Mouse (Mus musculus): ENCODE results near the gene Nup98. TPM values are rescaled to one million over a fixed set of nuclear protein-coding genes. Genes with fewer than 3 reads are reported as not detected.
A peak's percentile ranks its signal among the peaks of the same experiment; 100 is the strongest.

The Nup98 gene
- total and polyA plus RNA-seq, 3 experiments: 25.9 to 195 (median 45.2) TPM

- Histone ChIP-seq H3K9me3 (replicated peaks; ENCODE audit: insufficient read depth, low read length) (no peaks in the 10 kb centered on the region), H3K4me3 (ENCODE audit: control insufficient read depth in 1 of 2, insufficient read depth in 1 of 2, low read depth in 2 of 2, low read length in 2 of 2) (no peak overlapping the region), H3K27me3 (ENCODE audit: control insufficient read depth in 1 of 2, insufficient read depth in 2 of 2, low read length in 2 of 2) (no peaks in the 10 kb centered on the region; a peak in 3 of 4 replicates), H3K36me3 (ENCODE audit: control insufficient read depth in 1 of 2, insufficient read depth in 2 of 2, low read length in 2 of 2) (peaks cover 0 to 3% of the 10 kb centered on the region in 2 experiments; a peak in 1 of 4 replicates), H3K4me1 (ENCODE audit: control insufficient read depth in 1 of 2, insufficient read depth in 2 of 2, low read length in 2 of 2) (peaks cover 6 to 9% of the 10 kb centered on the region in 2 experiments), H3K9ac (ENCODE audit: control insufficient read depth, low read depth, low read length, poor library complexity, severe bottlenecking) (no peak overlapping the region), H3K79me2 (ENCODE audit: control insufficient read depth, insufficient read depth, low read length, poor library complexity) (no peaks in the 10 kb centered on the region), H3K27ac (ENCODE audit: control insufficient read depth, low read depth, low read length) (no peak overlapping the region)
- TF ChIP-seq ZC3H11A (IDR thresholded peaks at IDR 0.05; ENCODE audit: low read depth, low read length) (no peak), USF1 (IDR thresholded peaks at IDR 0.05; ENCODE audit: low read depth, low read length) (no peak), MAX (IDR thresholded peaks at IDR 0.05; ENCODE audit: low read length) (no peak), ZKSCAN1 (IDR thresholded peaks at IDR 0.05; ENCODE audit: low read depth, low read length) (no peak), MXI1 (IDR thresholded peaks at IDR 0.05; ENCODE audit: low read depth, low read length) (no peak), ZNF384 (IDR thresholded peaks at IDR 0.05; ENCODE audit: low read depth, low read length) (no peak), ETS1 (IDR thresholded peaks at IDR 0.05; ENCODE audit: low read depth, low read length) (no peak), ZMIZ1 (IDR thresholded peaks at IDR 0.05; ENCODE audit: low read depth, low read length) (no peak), POLR2A (IDR thresholded peaks at IDR 0.05; ENCODE audit: control insufficient read depth in 1 of 2, insufficient read depth in 1 of 2, low read depth in 1 of 2, low read length in 2 of 2, poor library complexity in 1 of 2) (no peak), JUND (IDR thresholded peaks at IDR 0.05; ENCODE audit: low read depth, low read length) (no peak), ELF1 (IDR thresholded peaks at IDR 0.05; ENCODE audit: low read depth, low read length) (no peak), UBTF (IDR thresholded peaks at IDR 0.05; ENCODE audit: borderline replicate concordance, insufficient read depth, low read depth, low read length) (no peak), CHD2 (IDR thresholded peaks at IDR 0.05; ENCODE audit: low read length) (no peak), SMC3 (IDR thresholded peaks at IDR 0.05; ENCODE audit: low read depth, low read length) (no peak), TCF12 (IDR thresholded peaks at IDR 0.05; ENCODE audit: low read depth, low read length) (no peak), USF2 (IDR thresholded peaks at IDR 0.05; ENCODE audit: borderline replicate concordance in 1 of 2, insufficient read depth in 1 of 2, low read depth in 1 of 2, low read length in 2 of 2) (no peak)
- DNase-seq (ENCODE audit: low read depth, low spot score): no peak
Measured at GRCm38 (mm10) chr7:102104126-102104525, 105.8 kb downstream of the Nup98 start.

GRCm38 (mm10) chr7:102103555-102103954 is 106.4 kb downstream of the Nup98 start:
- peaks cover 0 to 3% of the 10 kb centered on the region in 2 experiments; a peak in 1 of 4 replicates for H3K36me3 ChIP-seq (ENCODE audit: control insufficient read depth in 1 of 2, insufficient read depth in 2 of 2, low read length in 2 of 2)
- H3K79me2 ChIP-seq (ENCODE audit: control insufficient read depth, insufficient read depth, low read length, poor library complexity): no peaks in the 10 kb centered on the region
- TF ChIP-seq TCF12 (IDR thresholded peaks at IDR 0.05; ENCODE audit: low read depth, low read length) (peak; percentile 69; the same call in 1 of the 2 replicates), RAD21 (IDR thresholded peaks at IDR 0.05; ENCODE audit: low read depth, low read length) (no peak), NRF1 (IDR thresholded peaks at IDR 0.05; ENCODE audit: insufficient read depth, low read depth, low read length, poor library complexity, severe bottlenecking) (no peak), CHD1 (IDR thresholded peaks at IDR 0.05; ENCODE audit: low read depth, low read length) (no peak), NELFE (IDR thresholded peaks at IDR 0.05; ENCODE audit: low read depth, low read length) (no peak), GATA1 (IDR thresholded peaks at IDR 0.05; ENCODE audit: low read depth, low read length) (peak; percentile 63), UBTF (IDR thresholded peaks at IDR 0.05; ENCODE audit: borderline replicate concordance, insufficient read depth, low read depth, low read length) (no peak), ETS1 (IDR thresholded peaks at IDR 0.05; ENCODE audit: low read depth, low read length) (peak; percentile 6; the same call in 1 of the 2 replicates), POLR2A (IDR thresholded peaks at IDR 0.05; ENCODE audit: control insufficient read depth in 1 of 2, insufficient read depth in 1 of 2, low read depth in 1 of 2, low read length in 2 of 2, poor library complexity in 1 of 2) (no peak), SMC3 (IDR thresholded peaks at IDR 0.05; ENCODE audit: low read depth, low read length) (no peak), USF1 (IDR thresholded peaks at IDR 0.05; ENCODE audit: low read depth, low read length) (peak; percentile 22; the same call in 1 of the 2 replicates), TAL1 (IDR thresholded peaks at IDR 0.05; ENCODE audit: low read length) (0 out of 2 replicates have a peak, but pooled peaks have one; percentile 20), BHLHE40 (IDR thresholded peaks at IDR 0.05; ENCODE audit: borderline replicate concordance, low read depth, low read length) (no peak), EP300 (IDR thresholded peaks at IDR 0.05; ENCODE audit: low read depth in 1 of 2, low read length in 2 of 2) (peak; percentile 49 to 62; a peak in 3 of 4 replicates), KAT2A (conservative IDR thresholded peaks at IDR 0.05; ENCODE audit: low read depth, low read length) (no peak)
- H3K9me3 ChIP-seq (replicated peaks; ENCODE audit: insufficient read depth, low read length): no peaks in the 10 kb centered on the region
- no peaks in the 10 kb centered on the region; a peak in 3 of 4 replicates for H3K27me3 ChIP-seq (ENCODE audit: control insufficient read depth in 1 of 2, insufficient read depth in 2 of 2, low read length in 2 of 2)
- H3K27ac ChIP-seq (ENCODE audit: control insufficient read depth, low read depth, low read length): no peak overlapping the region
- H3K9ac ChIP-seq (ENCODE audit: control insufficient read depth, low read depth, low read length, poor library complexity, severe bottlenecking): no peak overlapping the region
- no peak overlapping the region for H3K4me3 ChIP-seq (ENCODE audit: control insufficient read depth in 1 of 2, insufficient read depth in 1 of 2, low read depth in 2 of 2, low read length in 2 of 2)
- peak; percentile 62 for DNase-seq (ENCODE audit: low read depth, low spot score)
- H3K4me1 ChIP-seq (ENCODE audit: control insufficient read depth in 1 of 2, insufficient read depth in 2 of 2, low read length in 2 of 2): peaks cover 6 to 9% of the 10 kb centered on the region in 2 experiments

Data from MEL (cell line).